9 mouse cellular contexts compared by ENCODE assay signal in the genomic region with DNA sequence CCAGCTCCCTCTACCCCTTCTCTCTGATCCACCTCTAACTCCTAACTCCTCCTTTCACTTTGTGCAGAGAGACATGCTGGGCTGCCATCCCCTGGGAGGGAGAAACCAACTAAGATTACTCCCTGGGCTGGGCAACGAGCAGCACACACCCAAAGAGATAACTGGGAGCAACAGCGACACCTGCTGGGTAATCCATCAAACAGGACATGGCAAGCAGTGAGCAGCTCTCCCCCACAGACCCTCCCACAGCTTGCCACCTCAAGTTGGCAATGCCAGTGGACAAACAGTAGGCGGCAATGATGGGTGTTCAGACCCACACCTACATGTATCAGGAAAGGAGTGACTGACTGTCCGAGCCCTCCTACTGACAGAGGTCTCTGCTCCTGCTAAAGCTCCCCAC. TPM values are rescaled to one million over a fixed set of nuclear protein-coding genes. Genes with fewer than 3 reads are reported as not detected.
DNase-seq lines count a peak whose midpoint lies in the region; ATAC-seq and TF ChIP-seq lines count a peak whose summit lies in the region.
"Had no signal": no experiment of that assay in that cellular context is flagged by ENCODE, and none has a peak within 500 bp of the region (broad histone marks: within the 10 kb centered on the region; RNA-seq: fewer than 3 reads in every experiment).

No protein-coding gene starts in this region.

- H3K27ac ChIP-seq in heart, embryonic 11.5 days (ENCODE audit: low read depth, low read length) = no peak overlapping the region
- no peak overlapping the region for H3K27ac ChIP-seq in spleen, adult 2 months (ENCODE audit: insufficient read depth, low read length)
- H3K27ac ChIP-seq: liver, embryonic 15.5 days had no signal

- TF ChIP-seq POLR2A in spleen, adult 2 months (IDR thresholded peaks at IDR 0.05; ENCODE audit: low read depth, low read length) = no peak

- H3K36me3 ChIP-seq in heart, embryonic 11.5 days (ENCODE audit: control insufficient read depth, insufficient read depth, low read length) = no peaks in the 10 kb centered on the region
- H3K36me3 ChIP-seq in spleen, adult 2 months (ENCODE audit: control insufficient read depth, insufficient read depth, low read length) = no peaks in the 10 kb centered on the region
- H3K36me3 ChIP-seq: liver, embryonic 15.5 days had no signal

- H3K4me1 ChIP-seq in heart, embryonic 11.5 days (ENCODE audit: control insufficient read depth, insufficient read depth, low read length) = peaks cover 6% of the 10 kb centered on the region
- no peaks in the 10 kb centered on the region for H3K4me1 ChIP-seq in spleen, adult 2 months (ENCODE audit: control insufficient read depth, insufficient read depth, insufficient read length)
- H3K4me1 ChIP-seq: liver, embryonic 15.5 days had no signal

- no peak overlapping the region for H3K4me2 ChIP-seq in heart, embryonic 11.5 days
- H3K4me2 ChIP-seq: liver, embryonic 15.5 days had no signal

- TF ChIP-seq CTCF in spleen, adult 2 months (IDR thresholded peaks at IDR 0.05; ENCODE audit: extremely low read depth, insufficient read depth, insufficient read length, insufficient replicate concordance) = peak; percentile 11; the same call in 1 of the 2 replicates

- DNase-seq in heart, adult 18-20 months = peak; percentile 18 to 50
- DNase-seq in spleen, adult 2 months (ENCODE audit: low read depth in 1 of 2, low spot score in 2 of 2) = peak in 1 of 2 experiments; percentile 15
- no peak for DNase-seq in spleen, postnatal 36 days (ENCODE audit: low spot score in 2 of 2)
- peak; percentile 48 to 78 for DNase-seq in cerebellum, postnatal 14 days
- DNase-seq in heart, postnatal 4 days = peak; percentile 61
- peak; percentile 77 for DNase-seq in mesoderm, embryonic 11.5 days (ENCODE audit: low read depth, low spot score)

- H3K9me3 ChIP-seq in heart, embryonic 11.5 days (replicated peaks; ENCODE audit: control insufficient read depth, low read length) = no peaks in the 10 kb centered on the region
- H3K9me3 ChIP-seq: liver, embryonic 15.5 days had no signal

- no peak overlapping the region for H3K9ac ChIP-seq in heart, embryonic 11.5 days (ENCODE audit: low read depth, low read length)
- H3K9ac ChIP-seq: liver, embryonic 15.5 days had no signal

- no peak for ATAC-seq in heart, embryonic 11.5 days (replicated peaks; ENCODE audit: insufficient number of reproducible peaks, low FRiP score, low TSS enrichment)
- ATAC-seq in inflammation-experienced regulatory T-cells, adult 6 months = no peak

- no peak overlapping the region for H3K4me3 ChIP-seq in heart, embryonic 11.5 days (ENCODE audit: low read depth, low read length)
- no peak overlapping the region for H3K4me3 ChIP-seq in spleen, adult 2 months (ENCODE audit: extremely low read depth, insufficient read depth, insufficient read length)
- H3K4me3 ChIP-seq: liver, embryonic 15.5 days had no signal

- WGBS in heart, embryonic 11.5 days (ENCODE audit: insufficient replicate concordance) = 9% methylated on average over 4 of the region's 4 CpGs
- WGBS in spleen, adult 2 months = 12% methylated on average over 4 of the region's 4 CpGs

- H3K27me3 ChIP-seq in heart, embryonic 11.5 days (ENCODE audit: control insufficient read depth, insufficient read depth, low read length) = peaks cover 14% of the 10 kb centered on the region
- H3K27me3 ChIP-seq in spleen, adult 2 months (ENCODE audit: control insufficient read depth, insufficient read depth, low read length) = no peaks in the 10 kb centered on the region

RNA-seq across cellular contexts. Expression of a gene that starts 4.9 kb away (rescaled TPM):
- total RNA-seq in heart, adult 18-20 months (2021) = under 1 TPM; 0.22 to 0.41 TPM
- 4.5 and 5.9 TPM in 2 replicates for polyA plus RNA-seq in heart, embryonic 11.5 days (2014; fragmentation: Nextera tagmentation; extraction: Ambion mirVana)
- 1.2 and 1.4 TPM in 2 replicates for polyA plus RNA-seq in spleen, adult 2 months (2012; rRNA removed)
- total RNA-seq in heart, postnatal 4 days (2021) = 1 to 10 TPM; 3.2 to 3.6 TPM
- polyA plus RNA-seq in inflammation-experienced regulatory T-cells, adult 6 months (2017; shearing (Covaris generic)) = not detected

RNA-seq across cellular contexts. Expression of a gene that starts 44.4 kb away (rescaled TPM):
- 1 to 10 TPM; 2.1 to 2.2 TPM for total RNA-seq in heart, adult 18-20 months (2021)
- polyA plus RNA-seq in heart, embryonic 11.5 days (2014; fragmentation: Nextera tagmentation; extraction: Ambion mirVana) = 4.6 and 4.9 TPM in 2 replicates
- polyA plus RNA-seq in spleen, adult 2 months (2012; rRNA removed) = 4.8 and 5.2 TPM in 2 replicates
- 1 to 10 TPM; 4.1 to 4.6 TPM for total RNA-seq in heart, postnatal 4 days (2021)
- polyA plus RNA-seq in inflammation-experienced regulatory T-cells, adult 6 months (2017; shearing (Covaris generic)) = 1 to 10 TPM; 2.0 to 3.1 (median 2.9) TPM

RNA-seq across cellular contexts. Expression of a gene that starts 52.4 kb away (rescaled TPM):
- 10 to 100 TPM; 26.2 to 28.0 TPM for total RNA-seq in heart, adult 18-20 months (2021)
- 10.5 and 11.4 TPM in 2 replicates for polyA plus RNA-seq in heart, embryonic 11.5 days (2014; fragmentation: Nextera tagmentation; extraction: Ambion mirVana)
- 63.0 and 68.8 TPM in 2 replicates for polyA plus RNA-seq in spleen, adult 2 months (2012; rRNA removed)
- 10 to 100 TPM; 20.8 to 23.6 TPM for total RNA-seq in heart, postnatal 4 days (2021)
- polyA plus RNA-seq in inflammation-experienced regulatory T-cells, adult 6 months (2017; shearing (Covaris generic)) = 10 to 100 TPM; 20.1 to 25.4 (median 23.4) TPM

Comparison
In these comparisons a context has a peak if more than half of its experiments do, and no peak if none do; other contexts are left out.
1. DNase-seq: peak in heart, adult 18-20 months (2 of 2), cerebellum, postnatal 14 days (2 of 2), heart, postnatal 4 days (single experiment) and mesoderm, embryonic 11.5 days (single experiment); none in spleen, postnatal 36 days (0 of 2).